20 mouse cellular contexts compared by ENCODE assay signal in the genomic region with DNA sequence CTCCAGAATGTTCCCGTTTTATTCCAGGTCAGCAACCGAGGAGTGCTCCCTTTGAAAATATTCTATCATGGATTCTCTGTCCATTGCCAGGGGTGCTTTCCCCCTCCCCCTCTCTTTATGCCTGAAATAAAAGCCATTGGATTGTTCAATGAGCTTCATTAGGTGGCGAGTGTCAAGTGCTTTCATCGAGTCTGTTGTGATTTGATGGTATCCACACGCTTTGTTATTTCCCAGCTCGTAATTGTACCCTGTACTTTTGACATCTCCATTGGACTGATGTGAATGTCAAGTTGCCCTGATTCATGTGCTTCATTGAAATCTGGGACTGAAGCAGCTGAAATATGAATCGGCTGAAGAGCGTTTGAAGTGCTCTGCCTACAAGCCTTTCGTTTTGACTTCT.
"Had no signal": no experiment of that assay in that cellular context is flagged by ENCODE, and none has a peak within 500 bp of the region (broad histone marks: within the 10 kb centered on the region; RNA-seq: fewer than 3 reads in every experiment).

No protein-coding gene starts in this region.

- H3K27ac ChIP-seq: kidney, embryonic 15.5 days; left cerebral cortex, adult 2 months; liver, embryonic 13.5 days; neural tube, embryonic 13.5 days; stomach, postnatal 0 days had no signal

- ATAC-seq: midbrain, embryonic 16.5 days had no signal

- H3K4me3 ChIP-seq: kidney, embryonic 15.5 days; left cerebral cortex, adult 2 months; liver, embryonic 13.5 days; myocyte; neural tube, embryonic 13.5 days had no signal

- DNase-seq: kidney, postnatal 10 days; kidney, postnatal 36 days; layer of hippocampus, postnatal 36 days; liver, embryonic 13.5 days; lung, adult 2 months; lung, postnatal 14 days; lung, postnatal 4 days; right cerebral cortex, adult 18-20 months; right cerebral cortex, postnatal 14 days; right cerebral cortex, postnatal 4 days; thymus, adult 2 months; thymus, postnatal 14 days; thymus, postnatal 4 days had no signal

- H3K9me3 ChIP-seq: kidney, embryonic 15.5 days; liver, embryonic 13.5 days; neural tube, embryonic 13.5 days had no signal

- H3K27me3 ChIP-seq: kidney, embryonic 15.5 days; liver, embryonic 13.5 days; neural tube, embryonic 13.5 days had no signal

- H3K4me2 ChIP-seq: kidney, embryonic 15.5 days; liver, embryonic 13.5 days; midbrain, embryonic 11.5 days; neural tube, embryonic 13.5 days had no signal

- H3K4me1 ChIP-seq: liver, embryonic 13.5 days had no signal

- H3K9ac ChIP-seq: kidney, embryonic 15.5 days; liver, embryonic 13.5 days; neural tube, embryonic 13.5 days had no signal

- H3K36me3 ChIP-seq: kidney, embryonic 15.5 days; liver, embryonic 13.5 days; neural tube, embryonic 13.5 days had no signal
